Mouse (Mus musculus) forebrain, embryonic 10.5 days (tissue): ENCODE data around the gene Parp1. TPM values are rescaled to one million over a fixed set of nuclear protein-coding genes. Genes with fewer than 3 reads are reported as not detected.
"Not testable (repeated sequence)": the region's sequence is repeated elsewhere in the genome, so short reads cannot be mapped to it uniquely, and the experiment has no call there.

ENCODE experiments used
- DNase-seq: peaks from one replicate; pipeline ENCODE4 v3.0.0-alpha.2; 2017; ENCODE audit warnings: low spot score; ENCODE audit errors: extremely low spot score
- H3K27ac ChIP-seq: fragments of 300-500 bp; sonication (generic); 2 replicates; pipeline ENCODE4 v1.5.1; 2016; ENCODE audit warnings: mild to moderate bottlenecking
- H3K27me3 ChIP-seq: fragments of 300-500 bp; sonication (generic); 2 replicates; pipeline ENCODE4 v1.6.1; 2016; ENCODE audit warnings: mild to moderate bottlenecking; ENCODE audit not compliant: poor library complexity, severe bottlenecking
- H3K36me3 ChIP-seq: fragments of 300-500 bp; sonication (generic); replicated peaks from 2 replicates; pipeline ENCODE4 v1.6.1; 2016; ENCODE audit warnings: mild to moderate bottlenecking, moderate library complexity
- H3K4me1 ChIP-seq: fragments of 300-500 bp; sonication (generic); 2 replicates; pipeline ENCODE4 v1.6.1; 2016
- H3K4me3 ChIP-seq: fragments of 300-500 bp; sonication (generic); 2 replicates; pipeline ENCODE4 v1.5.1; 2016; ENCODE audit warnings: mild to moderate bottlenecking, moderate library complexity
- H3K9me3 ChIP-seq: fragments of 300-500 bp; sonication (generic); 2 replicates; pipeline ENCODE4 v1.6.1; 2016; ENCODE audit warnings: mild to moderate bottlenecking, moderate library complexity
- WGBS: fragments of 180-500 bp; shearing (Covaris S2); methylation state at CpG from one replicate; pipeline ENCODE4 v1.1.7; 2016; 5-methylcytosine and 5-hydroxymethylcytosine counted together
- polyA plus RNA-seq: library from polyadenylated mRNA; unstranded; fragments of >200 nt; fragmentation: Nextera tagmentation; extraction: Ambion mirVana; gene quantifications from 2 replicates; pipeline ENCODE4 v1.2.1, GENCODE M21; 2016

The Parp1 gene
- polyA plus RNA-seq, 1 experiment from 2014 or later = 328 TPM

DNA sequence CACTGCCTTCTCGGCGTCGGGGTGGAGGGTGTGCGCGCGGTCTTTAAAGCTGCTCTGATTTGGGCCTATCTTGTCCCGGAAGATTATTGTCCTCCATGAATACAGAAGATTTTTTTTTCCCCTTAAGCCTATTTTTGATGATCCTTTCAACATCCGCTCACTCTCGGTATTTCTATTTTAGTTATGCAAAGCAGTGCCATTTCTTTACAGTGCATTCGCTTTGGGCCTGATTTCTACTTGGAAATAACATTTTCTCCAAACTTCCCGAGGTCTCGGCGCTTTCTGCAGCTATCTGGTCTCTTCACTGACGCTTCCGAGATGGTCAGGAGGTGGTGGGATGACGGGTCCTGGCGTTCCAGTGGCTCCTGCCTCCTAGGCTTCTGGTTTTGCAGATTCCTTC, 729 bp downstream of the Parp1 start:
- H3K27ac ChIP-seq = peak overlapping the region; percentile 94
- H3K27me3 ChIP-seq = no peaks in the 10 kb centered on the region
- no peak for DNase-seq
- WGBS = under 1% methylated on average over 17 of the region's 17 CpGs
- peaks cover 39% of the 10 kb centered on the region for H3K36me3 ChIP-seq
- peaks cover 23% of the 10 kb centered on the region for H3K4me1 ChIP-seq
- H3K9me3 ChIP-seq = peaks cover 28% of the 10 kb centered on the region
- peak overlapping the region; percentile 73 for H3K4me3 ChIP-seq

DNA sequence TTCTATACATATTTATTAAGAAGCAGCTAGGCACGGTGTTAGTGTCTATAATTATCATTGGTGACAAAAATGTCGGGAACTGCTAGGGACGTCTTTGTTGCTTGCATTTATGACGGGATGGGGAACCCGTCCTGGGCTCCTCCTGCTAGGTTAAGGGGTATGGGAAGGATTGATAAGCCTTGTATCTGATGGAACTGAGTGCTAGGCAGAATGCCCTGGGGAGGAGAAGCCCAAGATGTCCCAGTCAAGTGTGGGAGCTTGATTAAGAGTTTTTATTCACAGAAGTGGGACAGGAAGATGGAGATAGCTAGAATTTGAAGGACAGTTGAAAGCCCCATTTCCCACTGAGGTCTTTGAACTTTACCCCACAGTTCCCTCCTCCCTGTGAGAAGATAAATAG, 1.5 kb downstream of the Parp1 start:
- H3K27ac ChIP-seq = peak overlapping the region; percentile 94; the same call in 1 of the 2 replicates
- H3K4me3 ChIP-seq = peak overlapping the region; percentile 73
- H3K9me3 ChIP-seq = peaks cover 31% of the 10 kb centered on the region
- H3K27me3 ChIP-seq = no peaks in the 10 kb centered on the region
- WGBS = 36% methylated on average over 5 of the region's 5 CpGs
- peaks cover 46% of the 10 kb centered on the region for H3K36me3 ChIP-seq
- peaks cover 23% of the 10 kb centered on the region for H3K4me1 ChIP-seq
- DNase-seq = no peak

- peaks cover 23% of the 10 kb centered on the region for H3K4me1 ChIP-seq
- peaks cover 31% of the 10 kb centered on the region for H3K9me3 ChIP-seq
- DNase-seq = no peak
- WGBS = 75% methylated on average over 8 of the region's 8 CpGs
- H3K27ac ChIP-seq = no peak overlapping the region
- peaks cover 55% of the 10 kb centered on the region for H3K36me3 ChIP-seq
- H3K27me3 ChIP-seq = no peaks in the 10 kb centered on the region
- H3K4me3 ChIP-seq = peak overlapping the region; percentile 73
Observed at GRCm38 (mm10) chr1:180571018-180571589, 2.4 kb downstream of the Parp1 start.

GRCm38 (mm10) chr1:180571721-180572120, 3.0 kb downstream of the Parp1 start:
- H3K4me3 ChIP-seq = peak overlapping the region; percentile 18; the same call in 1 of the 2 replicates
- WGBS = 85% methylated on average over 6 of the region's 6 CpGs
- H3K27me3 ChIP-seq, H3K27ac ChIP-seq, DNase-seq: not testable (repeated sequence)
- H3K36me3 ChIP-seq = peaks cover 61% of the 10 kb centered on the region
- H3K4me1 ChIP-seq = peaks cover 23% of the 10 kb centered on the region
- H3K9me3 ChIP-seq = peaks cover 31% of the 10 kb centered on the region

DNA sequence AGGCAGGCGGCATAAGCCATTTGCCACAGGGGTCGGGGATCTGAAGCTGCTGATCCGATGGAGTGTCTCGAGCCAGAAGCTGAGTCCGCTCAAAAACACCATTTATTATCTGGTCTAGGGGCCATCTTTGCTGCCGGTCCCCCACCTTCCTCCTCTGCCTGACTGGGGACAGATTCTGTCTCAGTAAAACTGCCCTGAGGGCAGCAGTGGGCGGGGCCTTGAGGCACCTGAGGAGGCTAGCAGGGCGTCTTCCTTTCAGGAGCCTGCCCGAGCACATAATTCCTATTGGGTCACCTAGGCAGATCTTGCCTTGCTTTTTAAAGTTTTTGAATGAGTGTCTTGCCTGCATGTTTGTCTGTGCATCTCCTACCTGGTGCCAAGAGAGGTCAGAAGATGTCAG, 3.4 kb downstream of the Parp1 start:
- Histone ChIP-seq H3K4me1 (peaks cover 23% of the 10 kb centered on the region), H3K27me3 (no peaks in the 10 kb centered on the region), H3K9me3 (peaks cover 31% of the 10 kb centered on the region), H3K36me3 (peaks cover 66% of the 10 kb centered on the region), H3K27ac (no peak overlapping the region), H3K4me3 (no peak overlapping the region)
- no peak for DNase-seq
- 88% methylated on average over 9 of the region's 9 CpGs for WGBS

DNA sequence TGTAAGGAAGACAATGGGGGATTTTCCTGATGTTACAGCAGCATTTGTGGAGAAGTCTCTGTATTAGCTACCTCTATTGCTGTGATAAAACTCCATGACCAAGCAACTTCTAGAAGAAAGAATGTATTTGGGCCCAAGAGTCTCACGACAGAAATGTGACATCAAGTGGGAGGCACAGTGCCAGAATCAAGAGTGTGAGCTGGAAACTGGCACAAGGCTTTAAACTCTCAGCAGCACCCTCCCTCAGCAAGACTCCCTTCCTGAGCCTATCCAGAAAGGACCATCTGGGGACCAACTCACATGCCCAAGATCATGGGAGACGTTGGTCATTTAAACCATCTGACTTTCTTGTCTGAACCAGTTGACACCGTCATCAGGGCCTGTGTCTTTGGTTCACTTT, 7.8 kb downstream of the Parp1 start:
- peaks cover 31% of the 10 kb centered on the region for H3K9me3 ChIP-seq
- H3K36me3 ChIP-seq = peaks cover 100% of the 10 kb centered on the region
- WGBS = 93% methylated on average over 3 of the region's 3 CpGs
- no peak overlapping the region for H3K27ac ChIP-seq
- no peaks in the 10 kb centered on the region; the same call in 1 of the 2 replicates for H3K4me1 ChIP-seq
- no peak overlapping the region for H3K4me3 ChIP-seq
- no peak for DNase-seq
- H3K27me3 ChIP-seq = no peaks in the 10 kb centered on the region

GRCm38 (mm10) chr1:180577837-180578236, 9.1 kb downstream of the Parp1 start:
- 90% methylated on average over 4 of the region's 4 CpGs for WGBS
- Histone ChIP-seq H3K27ac (no peak overlapping the region), H3K36me3 (peaks cover 100% of the 10 kb centered on the region), H3K4me1 (no peaks in the 10 kb centered on the region), H3K9me3 (peaks cover 18% of the 10 kb centered on the region), H3K4me3 (no peak overlapping the region), H3K27me3 (no peaks in the 10 kb centered on the region)
- DNase-seq = no peak

DNA sequence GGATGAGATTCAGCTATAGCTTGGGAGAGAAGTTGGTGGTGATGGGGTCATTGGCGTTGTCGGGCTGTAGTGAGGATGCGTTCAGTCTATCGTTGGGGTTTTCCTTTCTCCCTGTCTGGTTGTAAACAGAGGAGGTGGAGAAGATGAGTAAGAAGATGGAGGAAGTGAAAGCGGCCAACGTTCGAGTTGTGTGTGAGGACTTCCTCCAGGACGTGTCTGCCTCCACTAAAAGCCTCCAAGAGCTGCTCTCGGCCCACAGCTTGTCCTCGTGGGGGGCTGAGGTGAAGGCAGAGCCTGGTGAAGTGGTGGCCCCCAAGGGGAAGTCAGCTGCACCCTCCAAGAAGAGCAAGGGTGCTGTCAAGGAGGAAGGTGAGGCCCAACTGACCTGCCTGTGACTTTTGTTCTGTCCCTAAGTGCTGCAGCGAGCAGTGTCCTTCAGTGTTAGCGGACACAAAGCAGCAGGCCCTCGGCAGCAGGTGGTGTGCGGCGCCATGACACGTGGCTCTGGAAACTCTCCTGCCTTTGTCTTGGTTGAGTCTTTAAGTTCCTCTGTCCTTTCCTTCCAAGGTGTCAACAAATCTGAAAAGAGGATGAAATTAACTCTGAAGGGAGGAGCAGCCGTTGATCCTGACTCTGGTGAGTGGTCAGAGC, 19.2 kb downstream of the Parp1 start:
- Histone ChIP-seq H3K9me3 (no peaks in the 10 kb centered on the region), H3K4me3 (no peak overlapping the region), H3K27me3 (no peaks in the 10 kb centered on the region), H3K27ac (no peak overlapping the region), H3K4me1 (no peaks in the 10 kb centered on the region), H3K36me3 (peaks cover 100% of the 10 kb centered on the region)
- 94% methylated on average over 17 of the region's 17 CpGs for WGBS
- no peak for DNase-seq

GRCm38 (mm10) chr1:180600578-180600977, 31.9 kb downstream of the Parp1 start:
- Histone ChIP-seq H3K27ac (no peak overlapping the region), H3K4me1 (no peaks in the 10 kb centered on the region), H3K4me3 (no peak overlapping the region), H3K36me3 (peaks cover 100% of the 10 kb centered on the region), H3K27me3 (no peaks in the 10 kb centered on the region), H3K9me3 (no peaks in the 10 kb centered on the region)
- DNase-seq = no peak
- WGBS = 92% methylated on average over 6 of the region's 6 CpGs

DNA sequence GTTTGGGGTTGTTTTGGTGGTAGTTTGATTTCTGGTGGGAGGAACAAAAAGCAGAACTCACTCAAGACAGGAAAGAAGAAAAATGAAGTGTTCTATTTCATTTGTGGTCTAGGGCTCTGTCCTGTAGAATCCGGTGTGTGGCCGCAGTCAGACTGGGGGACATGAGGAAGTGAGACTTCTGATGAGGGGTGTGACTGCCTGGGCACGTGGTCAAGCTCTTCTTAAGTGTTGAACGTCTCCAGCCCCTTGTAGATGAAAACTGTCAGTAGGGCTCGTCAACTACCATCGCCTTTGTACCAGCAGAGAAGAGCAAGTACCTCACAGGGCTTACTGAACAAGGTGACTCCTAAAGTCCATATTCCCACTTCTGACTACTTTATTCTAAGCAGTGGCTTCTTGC, 33.1 kb downstream of the Parp1 start:
- 95% methylated on average over 6 of the region's 6 CpGs for WGBS
- Histone ChIP-seq H3K27ac (no peak overlapping the region), H3K4me1 (no peaks in the 10 kb centered on the region), H3K27me3 (no peaks in the 10 kb centered on the region), H3K4me3 (no peak overlapping the region), H3K9me3 (no peaks in the 10 kb centered on the region), H3K36me3 (peaks cover 89% of the 10 kb centered on the region)
- DNase-seq = no peak

DNA sequence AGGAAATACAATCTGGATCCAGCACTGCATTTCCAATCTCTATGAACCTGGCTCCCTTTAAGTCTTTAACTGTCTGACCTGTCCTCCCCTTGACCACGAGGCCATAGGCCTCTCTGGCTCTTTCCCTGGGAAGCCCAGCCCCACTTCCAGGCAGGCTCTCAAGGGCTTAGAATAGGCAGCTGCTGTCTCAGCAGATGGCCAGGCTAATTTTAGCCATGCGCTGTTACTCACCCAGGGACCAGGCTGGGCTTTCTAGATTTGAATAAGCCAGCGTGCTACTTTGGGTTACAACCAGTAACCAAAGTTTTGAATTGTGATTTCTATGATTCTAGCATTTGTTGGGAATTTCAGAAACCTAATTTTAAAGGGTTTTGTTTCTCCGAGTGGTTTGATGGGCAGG, 35.9 kb downstream of the Parp1 start:
- 80% methylated on average over 4 of the region's 4 CpGs for WGBS
- no peak overlapping the region for H3K4me3 ChIP-seq
- H3K4me1 ChIP-seq = no peaks in the 10 kb centered on the region
- no peaks in the 10 kb centered on the region for H3K9me3 ChIP-seq
- H3K36me3 ChIP-seq = peaks cover 67% of the 10 kb centered on the region
- H3K27ac ChIP-seq = no peak overlapping the region
- no peaks in the 10 kb centered on the region for H3K27me3 ChIP-seq
- DNase-seq = no peak

GRCm38 (mm10) chr1:180606106-180606505, 37.4 kb downstream of the Parp1 start:
- DNase-seq = no peak
- Histone ChIP-seq H3K36me3 (peaks cover 51% of the 10 kb centered on the region), H3K27me3 (no peaks in the 10 kb centered on the region), H3K4me3 (no peak overlapping the region), H3K27ac (no peak overlapping the region), H3K9me3 (no peaks in the 10 kb centered on the region), H3K4me1 (no peaks in the 10 kb centered on the region)
- WGBS = 89% methylated on average over 3 of the region's 3 CpGs

- no peak for DNase-seq
- Histone ChIP-seq H3K4me1 (no peaks in the 10 kb centered on the region), H3K9me3 (peaks cover 5% of the 10 kb centered on the region; the same call in 1 of the 2 replicates), H3K36me3 (peaks cover 43% of the 10 kb centered on the region), H3K4me3 (no peak overlapping the region), H3K27ac (no peak overlapping the region), H3K27me3 (no peaks in the 10 kb centered on the region)
- WGBS = 83% methylated on average over 10 of the region's 10 CpGs
Observed at GRCm38 (mm10) chr1:180606796-180607577, 38.3 kb downstream of the Parp1 start.
